Mouse (Mus musculus): Measurements from ENCODE around the gene Aifm3.

Aifm3 gene

DNA sequence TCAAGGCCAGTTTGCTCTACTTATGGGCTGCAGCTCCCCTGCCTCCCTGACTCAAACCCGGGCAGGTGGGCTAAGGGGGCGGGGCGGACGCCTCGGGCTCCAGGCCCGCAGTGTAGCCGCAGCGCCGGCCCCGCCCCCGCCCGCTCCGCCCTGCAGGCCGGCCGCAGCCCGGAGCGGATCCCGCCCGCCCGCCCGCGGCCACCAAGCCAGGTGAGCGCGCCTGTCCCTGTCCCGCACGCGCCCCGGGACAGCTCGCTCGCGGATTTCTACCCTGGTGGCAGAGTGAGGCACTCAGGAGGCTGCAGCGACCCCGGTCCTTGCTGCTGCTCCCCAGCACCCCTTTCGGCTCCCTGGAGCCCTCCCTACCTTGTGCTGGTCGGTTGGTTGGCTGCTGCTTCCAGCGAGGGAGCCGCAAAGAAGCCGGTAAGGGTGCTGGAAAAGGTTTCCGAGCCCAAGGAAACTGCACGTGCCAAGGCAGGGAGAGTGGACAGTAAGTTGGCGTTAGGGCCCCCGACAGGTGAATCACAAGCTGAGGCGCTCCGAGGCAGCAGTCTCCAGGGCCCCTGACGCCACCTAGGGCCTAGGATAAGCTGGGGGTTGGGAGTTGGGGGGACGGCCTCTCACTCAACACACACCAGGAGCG, at the start of gene Aifm3:
TSS of gene Aifm3 (plus strand) at position 143 of the 643 bp plus-strand sequence.
- in situ Hi-C loops (cut with MboI, MseI) = no loop called here

DNA sequence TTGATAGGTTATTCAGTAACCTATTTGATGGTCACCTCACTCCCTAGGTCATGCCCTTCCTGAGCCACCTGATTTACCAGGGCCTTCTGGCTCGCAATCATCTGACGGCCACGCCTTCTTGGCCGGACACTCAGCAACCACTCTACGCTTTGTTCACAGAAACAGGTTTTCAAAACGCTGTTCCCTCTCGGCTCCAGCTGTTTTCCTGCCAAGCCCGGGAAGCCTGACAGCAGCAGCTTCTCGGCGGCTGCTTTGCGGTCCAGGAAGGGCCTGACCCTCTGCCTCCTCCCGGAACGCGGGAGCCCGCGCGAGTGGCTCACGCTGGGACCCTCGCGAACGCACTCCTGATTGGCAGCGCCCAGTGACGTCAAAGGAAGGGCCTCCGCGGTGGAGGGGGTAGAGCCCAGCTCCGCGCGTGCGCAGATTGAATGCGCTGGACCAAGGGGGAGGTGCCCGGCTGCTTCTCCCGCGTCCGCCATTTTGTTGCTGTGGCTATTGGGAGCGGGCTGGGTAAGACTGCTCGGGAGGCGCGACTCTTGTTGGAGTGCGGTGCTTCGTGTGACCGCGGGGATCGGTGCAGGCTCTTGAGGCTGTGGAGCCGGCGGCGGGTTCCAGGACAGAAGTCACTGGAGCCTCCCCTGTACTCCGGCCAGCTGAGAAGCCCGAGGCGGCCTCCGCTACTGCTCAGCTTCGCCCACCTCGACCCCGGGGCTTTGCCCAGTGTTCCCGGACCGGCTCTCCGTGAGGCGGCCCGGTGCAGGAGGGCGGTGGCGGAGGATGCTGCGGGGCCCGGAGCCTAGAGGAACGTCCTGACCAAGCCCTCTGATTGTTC, 37.7 kb upstream of the Aifm3 start, which contains the start of gene Crkl:
TSS of gene Crkl (plus strand) at position 447 of the 832 bp plus-strand sequence.
- in situ Hi-C loops (cut with MboI, MseI) = loop anchor here in 1 of 2 experiments (5.0 kb wide), 1 partner anchor 49 kb away; no protein-coding TSS in a partner anchor

DNA sequence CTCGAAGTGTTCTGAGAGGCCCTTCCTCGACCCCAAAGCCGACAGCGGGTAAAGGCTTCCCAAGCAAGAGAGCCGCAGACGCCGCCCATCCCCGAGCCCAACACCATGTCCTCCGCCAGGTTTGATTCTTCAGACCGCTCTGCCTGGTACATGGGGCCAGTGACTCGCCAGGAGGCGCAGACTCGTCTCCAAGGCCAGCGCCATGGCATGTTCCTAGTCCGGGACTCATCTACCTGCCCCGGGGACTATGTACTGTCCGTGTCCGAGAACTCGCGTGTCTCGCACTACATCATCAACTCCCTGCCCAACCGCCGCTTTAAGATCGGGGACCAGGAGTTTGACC, 37.1 kb upstream of the Aifm3 start:
- in situ Hi-C loops (cut with MboI, MseI) = loop anchor here in 1 of 2 experiments (5.0 kb wide), 1 partner anchor 50 kb away; no protein-coding TSS in a partner anchor

DNA sequence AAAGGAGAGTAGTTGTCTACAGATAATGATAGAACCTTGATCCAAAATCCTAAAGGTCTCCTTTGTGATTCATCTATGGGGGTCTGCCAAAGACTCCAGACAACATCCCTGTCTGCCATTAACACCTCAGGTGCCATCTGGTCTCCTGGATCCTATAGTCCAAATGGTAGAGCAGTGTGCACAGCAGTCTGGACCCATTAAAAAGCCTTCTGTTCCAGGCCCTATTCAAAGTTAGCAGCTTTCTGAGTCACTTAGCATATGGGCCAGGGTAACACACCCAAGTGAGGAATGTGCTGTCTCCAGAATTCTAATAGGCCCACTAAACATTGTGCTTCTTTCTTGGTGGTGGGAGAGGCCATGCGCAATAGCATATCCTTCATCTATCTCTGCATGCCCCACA, 32.5 kb upstream of the Aifm3 start:
- in situ Hi-C loops (cut with MboI, MseI) = loop anchor here (5.0 kb wide), 2 partner anchors 55 to 75 kb away; partner anchors contain the start of gene Thap7 (in 1 of the 2)

DNA sequence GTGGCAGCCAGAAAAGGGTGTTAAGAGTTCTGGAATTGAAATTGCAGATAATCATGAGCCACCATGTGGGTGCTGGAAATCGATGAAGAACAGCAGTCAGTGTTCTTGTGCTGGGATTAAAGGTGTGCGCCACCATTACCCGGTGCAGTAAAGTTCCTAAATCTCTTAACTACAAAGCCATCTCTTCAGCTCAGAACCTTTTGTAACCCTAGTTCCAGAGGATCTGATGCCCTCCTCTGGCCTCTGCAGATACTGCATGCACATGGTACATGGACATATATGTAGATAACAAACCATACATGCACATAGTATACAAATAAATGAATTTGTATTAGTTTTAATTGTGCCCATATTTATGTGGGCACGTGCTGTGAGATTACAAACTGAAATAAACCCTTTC, 29.2 kb upstream of the Aifm3 start:
- in situ Hi-C loops (cut with MboI, MseI) = no loop called here

DNA sequence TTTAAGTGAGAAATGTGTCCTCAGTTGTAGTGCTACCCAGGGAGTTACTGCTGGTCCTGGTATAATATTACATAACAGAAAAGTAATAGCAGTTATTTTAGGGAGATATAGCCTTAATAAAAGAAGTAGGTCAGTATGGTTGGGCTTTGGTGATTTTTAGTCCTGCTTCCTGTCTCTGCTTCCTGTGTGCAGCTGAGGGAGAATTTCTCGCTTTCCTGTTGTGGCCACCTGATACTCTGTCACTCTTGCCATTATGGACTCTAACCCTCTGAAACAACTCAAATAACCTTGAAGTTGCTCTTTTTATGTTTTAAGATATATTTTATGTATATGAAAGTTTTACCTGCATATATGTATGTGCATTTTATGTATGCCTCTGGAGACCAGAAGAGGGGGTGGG, 27.8 kb upstream of the Aifm3 start:
- in situ Hi-C loops (cut with MboI, MseI) = no loop called here

DNA sequence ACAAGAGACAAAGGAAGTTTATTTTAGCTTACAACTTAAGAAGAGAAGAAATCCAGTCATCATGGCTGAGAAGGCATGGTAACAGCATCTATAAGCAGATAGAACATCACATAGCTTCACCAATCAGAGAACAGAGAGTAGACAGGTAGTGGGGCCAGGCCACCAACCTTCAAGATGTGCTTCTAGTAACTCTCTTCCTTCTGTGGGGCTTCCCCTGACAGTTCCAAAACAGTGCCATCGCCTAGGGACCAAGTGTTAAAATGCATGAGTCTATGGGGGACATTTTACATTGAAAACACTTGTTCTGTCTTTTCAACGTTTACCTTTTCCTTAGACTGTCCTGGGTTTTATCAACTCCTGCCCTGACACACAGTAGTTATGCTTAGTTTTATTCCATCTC, 26.2 kb upstream of the Aifm3 start:
- in situ Hi-C loops (cut with MboI, MseI) = no loop called here

DNA sequence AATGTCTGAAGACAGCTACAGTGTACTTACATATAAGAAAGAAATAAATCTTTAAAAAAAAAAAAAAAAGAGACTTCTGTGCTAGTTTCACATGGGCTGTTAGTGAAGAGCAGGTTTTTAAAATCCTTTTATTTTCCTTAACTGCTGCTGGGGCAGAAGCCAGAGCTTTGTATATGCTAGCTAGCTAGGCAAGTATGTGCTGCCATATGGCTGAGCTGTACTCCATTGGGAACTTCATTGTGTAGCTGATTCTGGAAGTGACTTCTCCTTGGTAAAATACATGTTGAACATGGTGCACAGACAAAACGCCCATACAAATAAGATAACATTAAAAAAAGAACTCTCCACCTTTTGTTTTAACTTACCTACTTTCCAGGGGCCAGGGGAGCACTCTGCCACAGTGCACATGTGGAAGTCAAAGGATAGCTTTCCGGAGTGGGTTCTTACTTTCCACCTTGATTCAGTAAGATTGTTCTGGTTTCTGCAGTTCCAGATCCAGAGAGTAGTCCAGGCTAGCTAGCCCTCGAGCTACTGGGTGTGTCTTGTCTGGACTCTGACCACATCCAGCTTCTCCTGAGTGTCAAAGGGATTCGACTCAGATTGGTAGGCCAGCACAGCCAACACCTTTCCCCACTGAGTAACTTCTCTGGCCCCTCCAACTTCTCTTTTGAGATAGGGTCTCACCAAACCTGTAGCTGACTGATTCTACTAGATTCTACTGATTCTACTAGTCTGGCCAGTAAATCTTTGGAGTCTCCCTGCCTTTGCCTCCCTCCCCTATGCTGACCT, 22.3 kb upstream of the Aifm3 start:
- in situ Hi-C loops (cut with MboI, MseI) = no loop called here

DNA sequence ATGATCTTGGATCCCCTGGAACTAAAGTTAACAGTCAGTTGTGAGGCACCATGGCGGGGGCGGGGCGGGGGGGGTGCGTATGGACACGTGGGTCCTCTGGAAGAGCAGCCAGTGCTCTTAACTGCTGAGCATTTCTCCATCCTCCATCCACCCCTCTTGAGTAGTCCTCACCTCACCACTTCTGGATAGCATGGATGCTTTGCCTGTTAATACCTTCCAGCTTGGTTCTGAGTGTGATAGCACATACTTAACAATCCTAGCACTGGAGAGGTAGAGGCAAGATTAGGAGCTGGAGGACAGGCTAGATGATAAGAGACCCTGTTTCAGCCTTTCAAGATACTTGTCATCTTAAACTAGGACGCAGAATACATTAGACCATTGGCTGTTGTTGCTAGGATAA, 16.9 kb upstream of the Aifm3 start:
- in situ Hi-C loops (cut with MboI, MseI) = no loop called here

DNA sequence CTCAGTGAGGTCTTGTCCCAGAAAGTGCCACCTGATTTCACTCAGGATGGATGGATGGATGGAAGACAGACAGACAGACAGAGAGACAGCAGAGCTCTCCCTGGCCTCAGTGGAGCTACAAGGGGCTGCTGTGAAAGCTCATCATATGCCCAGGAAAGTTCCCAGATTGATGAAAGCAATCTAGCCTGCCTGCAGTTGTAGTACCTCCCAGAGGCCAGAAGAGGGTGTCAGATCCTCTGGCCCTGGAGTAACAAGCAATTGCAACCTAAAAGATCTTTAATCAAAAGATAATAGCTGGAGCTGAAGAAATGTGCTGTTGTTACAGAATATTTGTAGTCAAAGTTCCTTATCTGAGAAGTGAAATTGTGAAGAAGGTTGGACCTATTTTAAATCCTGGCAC, 15.3 kb upstream of the Aifm3 start:
- in situ Hi-C loops (cut with MboI, MseI) = no loop called here

DNA sequence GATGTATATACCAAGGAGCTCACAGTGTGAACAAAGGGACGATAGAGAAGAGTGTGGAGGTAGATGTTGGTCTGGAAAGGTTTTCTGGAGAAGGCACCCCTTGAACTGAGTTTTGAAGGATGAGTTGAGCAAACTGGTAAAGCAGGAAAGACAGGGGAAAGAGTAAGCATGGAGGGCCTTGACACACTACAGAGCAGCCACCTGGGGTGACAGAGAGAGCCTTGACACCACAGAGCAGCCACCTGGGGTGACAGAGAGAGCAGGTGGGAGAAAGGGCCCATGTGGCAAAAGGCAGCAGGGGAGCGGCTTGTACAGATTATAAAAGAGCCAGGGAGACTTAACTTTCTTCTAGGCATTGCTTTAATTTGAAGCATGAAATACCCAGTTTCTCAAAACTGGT, 14.7 kb upstream of the Aifm3 start:
- in situ Hi-C loops (cut with MboI, MseI) = no loop called here

DNA sequence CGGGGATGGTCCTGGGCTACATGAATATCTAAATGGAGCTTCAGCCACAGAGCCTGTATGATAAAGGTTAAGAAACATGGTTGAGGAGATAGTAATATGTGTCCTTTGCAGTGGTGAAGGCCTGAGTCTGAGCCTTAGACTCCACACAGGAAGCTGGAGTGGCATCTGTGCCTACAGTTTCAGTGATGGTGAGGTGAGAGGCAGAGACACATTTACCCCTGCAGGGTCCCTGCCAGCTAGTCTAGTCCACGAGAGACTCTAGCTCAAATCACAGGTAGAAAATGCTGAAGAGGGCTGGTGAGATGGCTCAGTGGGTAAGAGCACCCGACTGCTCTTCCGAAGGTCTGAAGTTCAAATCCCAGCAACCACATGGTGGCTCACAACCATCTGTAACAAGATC, 14.1 kb upstream of the Aifm3 start:
- in situ Hi-C loops (cut with MboI, MseI) = no loop called here

DNA sequence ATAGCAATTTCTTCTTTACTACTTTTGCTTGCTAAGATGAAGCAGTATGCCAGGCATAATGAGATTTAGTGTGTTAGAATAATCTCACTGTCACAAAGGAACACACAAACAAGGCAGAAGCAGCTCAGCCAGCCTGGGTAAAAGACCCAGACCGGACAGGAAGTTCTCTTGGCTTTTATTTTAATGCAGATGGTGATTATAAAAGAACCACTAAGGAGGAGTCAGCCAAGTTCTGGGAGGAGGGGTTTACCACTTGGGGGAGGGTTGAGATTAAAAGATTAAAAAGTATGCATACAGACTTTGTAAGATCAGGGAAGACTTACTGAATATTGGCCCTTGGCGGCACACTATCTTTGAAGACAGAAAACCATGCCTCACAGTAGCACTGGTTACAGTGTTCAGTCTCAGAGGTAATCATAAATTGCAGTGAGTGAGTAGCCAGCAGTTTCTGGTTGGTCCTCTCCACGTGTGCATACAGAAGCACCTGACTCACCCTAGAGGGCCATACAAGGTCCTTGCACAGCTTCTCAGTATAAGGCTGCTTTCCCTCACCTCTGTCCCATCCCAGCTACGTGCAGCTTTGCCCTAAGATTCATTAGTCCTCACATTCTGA, 11.0 kb upstream of the Aifm3 start:
- in situ Hi-C loops (cut with MboI, MseI) = no loop called here

DNA sequence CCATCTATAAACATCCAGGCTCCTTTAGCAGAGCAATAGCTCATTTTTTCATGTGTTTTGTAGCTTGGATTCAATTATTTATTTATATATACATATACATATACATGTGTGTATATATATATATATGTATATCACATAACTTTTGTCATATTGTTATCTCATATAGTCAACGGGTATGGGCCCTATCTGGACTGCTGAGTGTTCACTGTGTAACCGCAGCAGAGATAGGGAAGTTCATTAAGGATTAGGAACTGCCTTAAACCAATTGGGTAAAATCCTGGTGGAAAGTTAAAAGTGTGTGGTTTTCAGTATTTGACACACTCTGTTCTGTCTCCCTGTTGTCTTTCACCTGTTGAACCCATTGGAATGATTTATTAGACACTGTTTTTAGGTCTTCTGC, 7.9 kb upstream of the Aifm3 start:
- in situ Hi-C loops (cut with MboI, MseI) = no loop called here

DNA sequence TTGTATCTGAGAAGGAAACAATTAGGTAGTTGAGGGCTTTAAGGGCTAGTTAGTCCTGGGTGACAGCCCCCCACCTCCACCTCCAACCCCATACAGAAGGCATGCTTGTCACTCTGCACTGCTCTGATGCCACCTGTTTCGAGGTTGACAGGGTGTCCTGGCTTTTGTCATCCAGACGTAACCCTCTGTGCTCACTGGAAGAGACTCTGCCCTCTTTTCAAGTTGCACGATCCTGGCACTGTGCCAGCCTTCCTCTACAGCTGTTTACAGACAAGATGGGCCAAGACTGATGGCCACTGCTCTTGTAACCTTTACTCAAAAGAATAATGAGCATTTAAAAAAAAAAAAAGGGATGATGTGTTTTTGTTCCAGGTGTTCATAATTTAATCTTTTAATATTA, 2.9 kb upstream of the Aifm3 start:
- in situ Hi-C loops (cut with MboI, MseI) = no loop called here

DNA sequence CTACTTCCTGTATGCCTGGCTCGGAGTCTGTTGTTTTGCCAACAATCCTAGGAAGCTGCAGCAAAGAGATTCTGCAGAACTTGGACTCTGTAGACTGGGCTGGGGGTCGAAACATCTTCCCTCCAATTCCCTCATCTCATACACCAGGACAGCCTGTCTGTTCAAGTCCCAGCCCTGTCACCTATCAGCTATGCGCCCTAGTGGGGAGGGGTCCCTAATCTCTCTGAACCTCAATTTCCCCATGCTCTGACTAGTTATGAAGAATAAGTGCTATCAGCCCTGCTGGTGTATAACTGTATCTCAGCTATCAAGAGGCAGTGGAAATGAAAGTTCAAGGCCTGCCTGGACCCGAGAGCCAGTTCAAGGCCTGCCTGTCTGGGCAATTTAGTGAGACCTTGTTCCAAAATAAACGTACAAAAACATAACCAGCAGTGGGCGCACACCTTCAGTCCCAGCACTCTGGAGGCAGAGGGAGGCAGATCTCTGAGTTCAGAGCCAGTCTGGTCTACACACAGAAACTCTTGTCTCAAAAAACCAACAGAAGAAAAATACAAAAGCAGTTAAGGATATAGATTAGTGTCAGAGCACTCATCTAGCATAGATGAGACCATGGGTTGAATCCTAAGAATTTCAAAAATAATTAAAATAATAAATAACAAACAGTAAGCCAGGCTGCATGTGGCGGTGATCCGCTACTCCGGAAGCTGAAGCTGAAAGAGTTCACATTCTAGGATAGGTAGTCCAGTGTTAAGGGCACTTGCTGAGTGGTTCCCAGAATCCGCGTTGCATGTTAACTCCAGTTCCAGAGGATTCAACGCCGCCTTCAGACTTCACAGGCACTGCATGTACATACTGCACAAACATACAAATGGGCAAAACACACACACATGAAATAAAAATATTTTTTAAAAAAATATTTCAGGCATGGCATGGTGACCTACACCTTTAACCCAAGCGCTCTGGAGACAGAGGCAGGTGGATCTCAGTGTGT, 638 bp upstream of the Aifm3 start:
- in situ Hi-C loops (cut with MboI, MseI) = no loop called here

DNA sequence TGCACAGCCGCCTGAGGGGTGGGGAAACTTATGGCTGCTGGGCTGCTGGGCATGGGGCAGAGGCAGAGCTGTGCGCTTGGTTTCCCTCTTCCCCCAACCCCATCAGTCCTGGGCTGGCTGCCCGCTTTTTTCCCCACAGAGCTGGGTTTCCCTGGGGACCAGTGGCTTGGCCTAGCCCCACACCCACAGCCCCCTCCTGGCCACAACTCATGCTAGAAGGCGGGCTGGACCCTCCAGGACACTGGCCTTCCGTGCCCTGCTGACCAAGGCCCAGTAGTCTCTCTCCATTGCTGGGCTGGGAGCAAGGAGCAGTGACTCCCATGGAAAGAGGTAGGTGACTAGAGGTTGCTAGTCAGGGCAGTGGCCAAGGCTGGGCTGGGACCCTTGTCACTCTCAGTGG, 1.7 kb downstream of the Aifm3 start:
- in situ Hi-C loops (cut with MboI, MseI) = no loop called here

DNA sequence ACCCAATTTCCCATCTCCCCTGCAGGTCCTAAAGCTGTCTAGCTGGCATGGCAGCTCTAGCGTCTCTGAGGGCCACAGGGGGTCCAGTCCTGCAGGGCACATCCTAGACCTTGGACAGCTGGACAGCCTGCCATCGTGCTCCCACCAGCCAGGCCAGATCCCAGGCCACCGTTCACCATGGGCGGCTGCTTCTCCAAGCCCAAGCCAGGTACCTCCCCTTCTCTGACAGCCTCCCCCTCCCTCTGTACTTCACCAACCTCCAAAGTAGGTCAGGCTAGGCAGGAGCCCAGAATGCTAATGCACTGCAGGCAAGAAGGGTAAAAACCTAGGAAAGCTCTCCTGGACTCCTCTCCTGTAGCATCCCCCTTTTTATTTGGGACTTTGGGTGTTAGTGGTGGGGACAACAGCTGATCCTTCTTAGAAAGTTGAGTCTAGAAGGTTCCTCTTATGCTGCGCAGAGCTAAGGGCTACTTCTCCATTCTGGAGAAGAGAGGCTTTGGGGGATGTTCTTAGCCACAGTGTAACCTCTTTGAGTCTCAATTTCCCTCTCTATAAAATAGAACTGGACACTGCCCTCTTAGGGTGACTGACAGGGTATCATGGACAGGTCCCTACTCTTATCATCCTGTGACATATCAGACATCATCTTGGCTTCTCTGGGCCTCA, 2.6 kb downstream of the Aifm3 start:
- in situ Hi-C loops (cut with MboI, MseI) = no loop called here

DNA sequence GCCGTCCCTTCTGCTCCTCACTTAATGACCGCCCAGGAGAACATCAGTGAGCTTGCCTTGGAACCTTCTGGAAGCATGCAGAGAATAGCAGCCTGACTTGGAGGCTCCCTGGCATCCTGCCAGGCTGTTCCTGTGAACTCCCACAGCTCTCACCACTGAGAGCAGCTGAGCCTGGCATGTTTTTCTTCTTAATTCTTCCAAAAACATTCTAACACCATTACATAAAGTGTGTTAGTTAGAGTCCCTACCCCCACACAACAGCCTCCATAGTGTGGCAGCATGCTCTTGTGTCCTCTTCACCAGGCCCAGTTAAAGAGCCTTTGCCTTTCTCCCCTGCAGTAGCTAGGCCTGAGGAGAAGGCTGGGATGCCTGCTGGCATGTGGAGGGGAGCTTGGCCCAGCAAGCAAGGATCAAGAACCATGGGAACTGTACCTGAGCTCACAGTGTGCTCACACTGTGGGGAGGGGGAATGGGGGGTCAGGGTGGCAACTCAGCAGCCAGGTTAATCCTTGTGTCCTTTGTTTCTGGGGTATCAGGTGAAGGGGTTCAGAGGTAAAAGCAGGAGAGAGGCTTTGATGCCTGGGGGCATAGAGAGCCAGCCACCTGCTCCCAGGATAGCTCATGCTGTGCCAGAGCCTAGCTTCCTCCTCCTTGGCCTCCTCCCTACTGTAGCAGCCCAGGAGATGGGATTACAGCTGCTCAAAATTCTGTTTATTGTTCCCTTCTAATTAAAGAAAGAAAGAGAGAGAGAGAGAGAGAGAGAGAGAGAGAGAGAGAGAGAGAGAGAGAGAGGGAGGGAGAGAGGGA, 7.3 kb downstream of the Aifm3 start:
- in situ Hi-C loops (cut with MboI, MseI) = no loop called here

Data from T-helper 17 cell (primary cell).